Mouse (Mus musculus) midbrain, embryonic 14.5 days (tissue): Measurements from ENCODE around the gene Adam1b. TPM values are rescaled to one million over a fixed set of nuclear protein-coding genes. Genes with fewer than 3 reads are reported as not detected.

Experiments used
- ATAC-seq: fragments of 200-750 bp; cut with Nextera tagmentation; 2 replicates; pipeline ENCODE4 v1.8.0; 2017; ENCODE audit warnings: moderate number of reproducible peaks, moderate library complexity; ENCODE audit not compliant: low FRiP score, low TSS enrichment
- DNase-seq: peaks from one replicate; pipeline ENCODE4 v3.0.0-alpha.2; 2015
- H3K27ac ChIP-seq: fragments of 300-500 bp; sonication (generic); replicated peaks from 2 replicates; pipeline ENCODE4 v1.5.1; 2014; ENCODE audit warnings: mild to moderate bottlenecking, low read depth, low read length, moderate library complexity
- H3K27me3 ChIP-seq: fragments of 300-500 bp; sonication (generic); 2 replicates; pipeline ENCODE4 v1.6.1; 2014; ENCODE audit warnings: low read length, control low read depth, mixed read lengths; ENCODE audit not compliant: control insufficient read depth, insufficient read depth
- H3K36me3 ChIP-seq: fragments of 300-500 bp; sonication (generic); 2 replicates; pipeline ENCODE4 v1.6.1; 2014; ENCODE audit warnings: low read length, control low read depth; ENCODE audit not compliant: control insufficient read depth, insufficient read depth
- H3K4me1 ChIP-seq: fragments of 300-500 bp; sonication (generic); 2 replicates; pipeline ENCODE4 v1.6.1; 2014; ENCODE audit warnings: mild to moderate bottlenecking, antibody characterized with exemption, low read length, control low read depth; ENCODE audit not compliant: control insufficient read depth, insufficient read depth
- H3K4me2 ChIP-seq: fragments of 300-500 bp; sonication (generic); 2 replicates; pipeline ENCODE4 v1.6.1; 2014; ENCODE audit warnings: mild to moderate bottlenecking, low read length, moderate library complexity
- H3K4me3 ChIP-seq: fragments of 300-500 bp; sonication (generic); replicated peaks from 2 replicates; pipeline ENCODE4 v1.5.1; 2014; ENCODE audit warnings: low read depth, low read length
- H3K9ac ChIP-seq: fragments of 300-500 bp; sonication (generic); replicated peaks from 2 replicates; pipeline ENCODE4 v1.6.1; 2014; ENCODE audit warnings: mild to moderate bottlenecking, low read length, moderate library complexity
- H3K9me3 ChIP-seq: fragments of 300-500 bp; sonication (generic); 2 replicates; pipeline ENCODE4 v1.6.1; 2016; ENCODE audit warnings: low read length, control low read depth, mixed read lengths; ENCODE audit not compliant: control insufficient read depth
- WGBS: fragments of 180-500 bp; shearing (Covaris S2); extraction: QIAGEN DNeasy Blood & Tissue Kit; methylation state at CpG from one replicate; pipeline ENCODE4 v1.1.7; 2014; 5-methylcytosine and 5-hydroxymethylcytosine counted together
- polyA plus RNA-seq: library from polyadenylated mRNA; unstranded; fragments of >200 nt; fragmentation: Nextera tagmentation; extraction: Ambion mirVana; gene quantifications from 2 replicates; pipeline ENCODE4 v1.2.1, GENCODE M21; 2014

The Adam1b gene
- polyA plus RNA-seq: 0.08 TPM in 1 of 2 replicates, not detected in the other

- DNase-seq: no peak
- Histone ChIP-seq H3K4me1 (no peaks in the 10 kb centered on the region), H3K9ac (no peak within 1 kb of the TSS), H3K27me3 (no peaks in the 10 kb centered on the region), H3K36me3 (no peaks in the 10 kb centered on the region), H3K9me3 (no peaks in the 10 kb centered on the region), H3K4me2 (no peak within 1 kb of the TSS), H3K27ac (no peak within 1 kb of the TSS), H3K4me3 (no peak within 1 kb of the TSS)
- ATAC-seq: no peak
- 87% methylated on average over 3 of the region's 3 CpGs for WGBS
Observed at GRCm38 (mm10) chr5:121503231-121503630, at the start of gene Adam1b. Gene Adam1b (minus strand): TSS chr5:121503435.

- H3K4me2 ChIP-seq: no peak overlapping the region
- WGBS: 86% methylated on average over 7 of the region's 7 CpGs
- H3K9me3 ChIP-seq: no peaks in the 10 kb centered on the region
- no peak overlapping the region for H3K9ac ChIP-seq
- DNase-seq: no peak
- H3K27me3 ChIP-seq: no peaks in the 10 kb centered on the region
- H3K36me3 ChIP-seq: no peaks in the 10 kb centered on the region
- ATAC-seq: no peak
- H3K4me1 ChIP-seq: peaks cover 6% of the 10 kb centered on the region
- H3K4me3 ChIP-seq: no peak overlapping the region
- no peak overlapping the region for H3K27ac ChIP-seq
Observed at GRCm38 (mm10) chr5:121549196-121549595, 46.0 kb upstream of the Adam1b start.

DNA sequence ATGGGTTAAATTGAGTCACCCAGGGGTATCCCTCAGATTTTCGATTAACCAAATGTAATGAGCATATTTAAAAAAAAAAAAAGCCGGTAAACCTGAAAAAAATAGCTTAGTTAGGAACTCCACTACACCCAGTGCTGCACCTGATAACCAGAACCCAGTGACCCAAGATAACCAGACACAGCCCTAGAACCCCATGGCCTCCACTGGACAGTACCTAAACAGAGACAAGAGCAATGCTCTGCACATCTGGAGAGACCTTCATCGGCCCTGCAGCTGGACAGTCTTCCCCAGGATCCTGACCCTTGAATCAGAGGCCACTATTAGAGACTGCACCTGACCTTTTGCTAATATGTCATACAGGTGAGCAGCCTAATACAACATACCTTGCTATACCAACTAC is 43.8 kb upstream of the Adam1b start:
- H3K9me3 ChIP-seq: no peaks in the 10 kb centered on the region
- no peak overlapping the region for H3K9ac ChIP-seq
- no peak overlapping the region for H3K27ac ChIP-seq
- no peaks in the 10 kb centered on the region for H3K27me3 ChIP-seq
- H3K4me3 ChIP-seq: no peak overlapping the region
- H3K4me1 ChIP-seq: peaks cover 18% of the 10 kb centered on the region
- ATAC-seq (no peak), DNase-seq (no peak)
- 0 out of 2 replicates have a peak, but pooled peaks cover 2% of the 10 kb centered on the region for H3K36me3 ChIP-seq
- no peak overlapping the region for H3K4me2 ChIP-seq
- WGBS: 90% methylated on average over 3 of the region's 3 CpGs

DNA sequence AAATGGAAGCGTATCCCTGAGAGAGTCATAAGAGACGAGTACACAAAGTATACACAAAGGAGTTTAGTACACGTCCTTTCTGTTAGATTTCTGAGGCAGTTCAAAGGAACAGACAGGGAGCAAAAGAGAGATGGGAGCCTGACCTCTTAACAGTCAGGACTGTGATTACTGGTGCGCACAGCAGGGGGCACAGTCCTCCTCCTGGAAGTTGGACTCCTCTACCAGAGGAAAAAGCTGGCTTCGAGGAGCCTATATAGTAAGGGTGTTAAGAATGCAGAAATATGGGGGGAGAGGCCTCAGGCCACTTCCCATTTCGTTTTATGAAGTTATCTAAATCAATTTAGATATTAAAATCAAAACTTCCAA is 43.3 kb upstream of the Adam1b start:
- no peak for ATAC-seq
- H3K27ac ChIP-seq: peak overlapping the region; percentile 98; the same call in 1 of the 2 replicates

GRCm38 (mm10) chr5:121545793-121546529 is 42.7 kb upstream of the Adam1b start, which contains the start of gene Mapkapk5:
Gene Mapkapk5 (minus strand): TSS chr5:121545905.
- DNase-seq: peak; percentile 99
- peak within 1 kb of the TSS; percentile 98 for H3K27ac ChIP-seq
- WGBS: 1% methylated on average over 55 of the region's 55 CpGs
- peak within 1 kb of the TSS; percentile 92 for H3K4me2 ChIP-seq
- ATAC-seq: peak; percentile 96
- no peaks in the 10 kb centered on the region for H3K27me3 ChIP-seq
- H3K4me3 ChIP-seq: peak within 1 kb of the TSS; percentile 100
- peaks cover 18% of the 10 kb centered on the region for H3K4me1 ChIP-seq
- H3K9me3 ChIP-seq: no peaks in the 10 kb centered on the region
- H3K36me3 ChIP-seq: 0 out of 2 replicates have a peak, but pooled peaks cover 2% of the 10 kb centered on the region
- peak within 1 kb of the TSS; percentile 96 for H3K9ac ChIP-seq

More for the DNA sequence above, 43.3 kb upstream of the Adam1b start:
- Histone ChIP-seq H3K9ac (peak overlapping the region; percentile 96; the same call in 1 of the 2 replicates), H3K4me3 (peak overlapping the region; percentile 100), H3K36me3 (0 out of 2 replicates have a peak, but pooled peaks cover 2% of the 10 kb centered on the region), H3K27me3 (no peaks in the 10 kb centered on the region), H3K4me2 (peak overlapping the region; percentile 92), H3K9me3 (no peaks in the 10 kb centered on the region), H3K4me1 (peaks cover 18% of the 10 kb centered on the region)
- peak; percentile 66 for DNase-seq
- 46% methylated on average over 6 of the region's 6 CpGs for WGBS

GRCm38 (mm10) chr5:121544910-121545792 is 41.9 kb upstream of the Adam1b start, which contains the start of the genes Adam1a and Gm42878:
Gene Adam1a (minus strand): TSS chr5:121545482.
Gene Gm42878 (minus strand): TSS chr5:121545482.
- Histone ChIP-seq H3K4me1 (peaks cover 18% of the 10 kb centered on the region), H3K4me2 (peak within 1 kb of the TSS; percentile 92), H3K27ac (peak within 1 kb of the TSS; percentile 98), H3K4me3 (peak within 1 kb of the TSS; percentile 100), H3K9me3 (no peaks in the 10 kb centered on the region), H3K9ac (peak within 1 kb of the TSS; percentile 96), H3K27me3 (no peaks in the 10 kb centered on the region), H3K36me3 (0 out of 2 replicates have a peak, but pooled peaks cover 2% of the 10 kb centered on the region)
- ATAC-seq (peak; percentile 62), DNase-seq (peak; percentile 67)
- 1% methylated on average over 73 of the region's 97 CpGs for WGBS

DNA sequence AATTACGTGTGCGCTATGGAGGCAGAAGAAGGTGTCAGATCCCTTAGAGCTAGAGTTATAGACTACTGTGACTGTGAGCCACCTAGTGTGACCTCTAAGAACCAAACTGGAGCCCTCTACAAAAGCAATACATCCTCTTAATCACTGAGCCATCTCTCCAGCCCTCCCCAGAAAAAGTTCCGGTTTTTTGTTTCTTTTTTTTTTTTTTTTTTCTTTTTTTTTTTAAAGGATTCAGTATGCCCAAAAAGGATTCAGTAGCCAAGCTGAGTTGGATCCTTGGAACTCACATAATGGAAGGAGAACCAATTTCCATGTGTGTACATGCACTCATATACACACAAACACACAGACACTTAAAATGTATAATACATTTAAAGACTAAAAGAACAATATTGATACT is 40.1 kb upstream of the Adam1b start:
- H3K9ac ChIP-seq: no peak overlapping the region
- no peak overlapping the region for H3K27ac ChIP-seq
- no peaks in the 10 kb centered on the region for H3K27me3 ChIP-seq
- 0 out of 2 replicates have a peak, but pooled peaks cover 2% of the 10 kb centered on the region for H3K36me3 ChIP-seq
- H3K4me2 ChIP-seq: peak overlapping the region; percentile 92; the same call in 1 of the 2 replicates
- H3K4me3 ChIP-seq: no peak overlapping the region
- peaks cover 18% of the 10 kb centered on the region for H3K4me1 ChIP-seq
- DNase-seq (no peak), ATAC-seq (no peak)
- H3K9me3 ChIP-seq: no peaks in the 10 kb centered on the region
- WGBS: 82% methylated on average over 3 of the region's 3 CpGs

DNA sequence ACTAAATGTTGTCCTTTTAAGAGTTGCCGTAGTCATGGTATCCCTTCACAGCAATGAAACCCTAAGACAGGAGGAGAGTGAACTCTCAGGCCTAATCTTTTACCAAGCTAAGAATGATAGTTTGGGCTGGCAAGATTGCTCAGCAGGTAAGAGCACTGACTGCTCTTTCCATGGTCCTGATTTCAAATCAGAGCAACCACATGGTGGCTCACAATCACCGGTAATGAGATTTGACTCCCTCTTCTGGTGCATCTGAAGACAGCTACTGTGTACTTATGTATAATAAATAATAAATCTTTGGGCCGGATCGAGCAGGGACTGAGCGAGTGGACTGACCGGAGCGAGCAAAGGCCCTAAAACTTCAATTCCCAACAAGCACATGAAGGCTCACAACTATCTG is 38.0 kb upstream of the Adam1b start:
- WGBS: 87% methylated on average over 7 of the region's 7 CpGs
- ATAC-seq: no peak
- Histone ChIP-seq H3K36me3 (peaks cover 18% of the 10 kb centered on the region), H3K4me2 (no peak overlapping the region), H3K27ac (no peak overlapping the region), H3K4me1 (peaks cover 18% of the 10 kb centered on the region), H3K27me3 (no peaks in the 10 kb centered on the region), H3K9ac (no peak overlapping the region), H3K9me3 (no peaks in the 10 kb centered on the region), H3K4me3 (no peak overlapping the region)
- DNase-seq: no peak
